Mouse (Mus musculus): ENCODE data around the gene Snapc4. TPM values are rescaled to one million over a fixed set of nuclear protein-coding genes. Genes with fewer than 3 reads are reported as not detected.

Snapc4 gene
- polyA plus RNA-seq, 1 experiment: 15.8 TPM

DNA sequence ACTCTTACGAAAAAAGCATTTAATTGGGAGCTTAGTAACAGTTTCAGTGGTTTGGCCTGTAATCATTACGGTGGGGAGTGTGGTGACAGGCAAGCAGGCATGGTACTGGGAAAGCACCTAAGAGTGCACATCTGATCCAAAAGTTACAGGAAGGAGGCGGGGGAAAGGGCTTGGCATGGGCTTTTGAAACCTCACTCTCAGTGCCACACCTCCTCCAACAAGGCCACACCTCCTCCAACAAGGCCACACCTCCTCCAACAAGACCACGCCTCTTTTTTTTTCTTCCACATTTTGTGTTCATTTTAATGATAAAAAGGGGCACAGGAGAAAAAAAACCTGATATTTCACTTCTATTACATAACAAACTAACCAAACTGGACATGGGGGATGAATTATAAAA lies 52.6 kb downstream of the Snapc4 start:
- no peak overlapping the region for H3K4me3 ChIP-seq (replicated peaks)
- H3K9me3 ChIP-seq: no peaks in the 10 kb centered on the region
- H3K27me3 ChIP-seq (replicated peaks): no peaks in the 10 kb centered on the region
- H3K36me3 ChIP-seq (replicated peaks; ENCODE audit: low read length): peaks cover 55% of the 10 kb centered on the region
- H3K4me1 ChIP-seq: peaks cover 90% of the 10 kb centered on the region
- no peak for TF ChIP-seq GATA1 (IDR thresholded peaks at IDR 0.05; ENCODE audit: borderline replicate concordance, low read length)
- no peak for TF ChIP-seq FLI1 (IDR thresholded peaks at IDR 0.05; ENCODE audit: low read length)

DNA sequence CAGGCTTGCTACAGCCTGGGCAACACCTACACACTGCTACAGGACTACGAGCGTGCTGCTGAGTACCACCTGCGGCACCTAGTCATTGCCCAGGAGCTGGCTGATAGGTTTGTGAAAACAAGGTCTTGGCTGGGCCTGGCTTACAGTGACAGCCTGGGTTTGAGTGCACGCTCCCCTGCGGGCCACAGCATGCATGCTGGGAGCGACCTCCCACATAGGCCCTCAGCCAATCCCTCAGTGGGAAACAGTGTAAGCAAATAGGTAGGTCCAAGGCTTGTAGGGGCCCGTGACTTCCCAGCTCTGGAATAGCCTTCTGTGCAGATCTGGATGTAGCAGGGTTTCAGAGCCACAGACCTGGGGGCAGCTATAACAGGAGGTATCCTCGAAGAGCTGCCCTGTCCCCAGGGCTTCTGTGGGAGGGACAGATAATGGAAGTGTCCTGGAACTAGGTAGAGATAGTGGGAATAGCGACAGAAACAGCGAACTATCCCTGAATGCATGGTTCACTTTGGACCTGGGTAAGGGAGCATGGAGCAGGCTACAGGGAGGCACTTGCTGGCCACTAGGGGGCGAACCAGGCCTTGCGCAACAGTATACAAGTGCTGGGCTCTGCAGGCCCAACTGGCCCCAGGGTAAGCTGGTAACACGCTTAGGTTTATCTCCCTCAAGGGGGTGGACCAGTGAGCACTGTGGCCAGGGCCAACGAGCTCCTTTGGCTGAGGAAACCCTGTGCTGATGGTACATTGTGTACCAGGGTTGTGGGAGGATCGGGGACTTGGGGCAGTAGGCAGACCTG lies 54.9 kb downstream of the Snapc4 start:
- peaks cover 57% of the 10 kb centered on the region for H3K36me3 ChIP-seq (replicated peaks; ENCODE audit: low read length)
- H3K4me3 ChIP-seq (replicated peaks): peak overlapping the region; percentile 71
- no peak for TF ChIP-seq FLI1 (IDR thresholded peaks at IDR 0.05; ENCODE audit: low read length)
- TF ChIP-seq GATA1 (IDR thresholded peaks at IDR 0.05; ENCODE audit: borderline replicate concordance, low read length): no peak
- peaks cover 90% of the 10 kb centered on the region for H3K4me1 ChIP-seq
- H3K27me3 ChIP-seq (replicated peaks): peaks cover 3% of the 10 kb centered on the region
- H3K9me3 ChIP-seq: no peaks in the 10 kb centered on the region

DNA sequence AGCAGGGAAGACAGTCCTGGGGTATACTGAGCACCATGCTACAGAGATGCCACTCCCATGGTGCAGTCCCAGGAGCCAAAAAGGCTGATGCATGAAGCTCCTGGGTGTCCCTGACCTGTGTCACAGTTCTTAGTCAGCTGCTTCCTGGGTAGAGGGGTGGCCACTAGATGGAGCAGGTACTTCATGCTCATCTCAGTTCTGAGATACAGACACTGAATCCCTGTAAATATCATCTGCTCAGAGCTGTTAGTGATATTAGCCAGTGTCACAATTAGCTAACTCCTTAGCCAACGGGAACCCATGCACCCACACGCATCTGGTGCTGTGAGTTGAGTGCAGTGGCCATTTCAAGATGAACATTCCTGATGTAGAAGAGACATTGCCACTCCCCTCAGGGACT lies 55.5 kb downstream of the Snapc4 start:
- Histone ChIP-seq H3K4me1 (peaks cover 90% of the 10 kb centered on the region), H3K4me3 (replicated peaks) (peak overlapping the region; percentile 6), H3K27me3 (replicated peaks) (peaks cover 7% of the 10 kb centered on the region), H3K9me3 (no peaks in the 10 kb centered on the region), H3K36me3 (replicated peaks; ENCODE audit: low read length) (peaks cover 53% of the 10 kb centered on the region)
- TF ChIP-seq GATA1 (IDR thresholded peaks at IDR 0.05; ENCODE audit: borderline replicate concordance, low read length): no peak
- TF ChIP-seq FLI1 (IDR thresholded peaks at IDR 0.05; ENCODE audit: low read length): no peak

DNA sequence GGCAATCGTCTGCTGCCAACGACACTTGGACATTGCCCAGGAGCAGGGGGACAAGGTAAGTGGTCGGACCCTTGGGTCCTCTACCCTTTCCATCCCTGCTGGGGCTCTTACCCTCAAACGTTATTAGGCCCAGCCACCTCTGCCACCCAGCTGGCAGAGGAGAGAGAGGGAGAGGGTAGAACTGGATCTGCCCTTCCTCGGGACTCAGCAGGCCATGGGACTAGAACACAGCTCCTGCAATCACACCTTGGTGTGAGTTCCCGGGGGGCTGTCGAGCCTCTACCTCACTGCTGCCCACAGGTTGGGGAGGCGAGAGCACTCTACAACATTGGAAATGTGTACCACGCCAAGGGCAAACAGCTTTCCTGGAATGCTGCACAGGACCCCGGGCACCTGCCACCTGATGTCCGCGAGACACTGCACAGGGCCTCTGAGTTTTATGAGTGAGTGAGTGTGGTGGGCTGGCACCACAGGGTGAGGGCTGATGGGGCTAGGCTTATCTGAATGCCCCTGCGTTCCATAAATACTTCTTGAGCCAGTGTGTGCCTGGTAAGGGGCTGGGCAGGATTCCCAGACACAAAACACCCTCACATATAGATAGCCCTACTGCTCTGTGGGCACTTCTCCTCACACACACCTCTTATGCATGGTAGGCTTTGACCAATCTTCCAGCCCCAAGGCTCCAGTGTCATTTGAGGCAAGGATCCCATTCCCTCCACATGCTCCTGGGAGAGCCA lies 56.7 kb downstream of the Snapc4 start:
- peaks cover 10% of the 10 kb centered on the region for H3K27me3 ChIP-seq (replicated peaks)

DNA sequence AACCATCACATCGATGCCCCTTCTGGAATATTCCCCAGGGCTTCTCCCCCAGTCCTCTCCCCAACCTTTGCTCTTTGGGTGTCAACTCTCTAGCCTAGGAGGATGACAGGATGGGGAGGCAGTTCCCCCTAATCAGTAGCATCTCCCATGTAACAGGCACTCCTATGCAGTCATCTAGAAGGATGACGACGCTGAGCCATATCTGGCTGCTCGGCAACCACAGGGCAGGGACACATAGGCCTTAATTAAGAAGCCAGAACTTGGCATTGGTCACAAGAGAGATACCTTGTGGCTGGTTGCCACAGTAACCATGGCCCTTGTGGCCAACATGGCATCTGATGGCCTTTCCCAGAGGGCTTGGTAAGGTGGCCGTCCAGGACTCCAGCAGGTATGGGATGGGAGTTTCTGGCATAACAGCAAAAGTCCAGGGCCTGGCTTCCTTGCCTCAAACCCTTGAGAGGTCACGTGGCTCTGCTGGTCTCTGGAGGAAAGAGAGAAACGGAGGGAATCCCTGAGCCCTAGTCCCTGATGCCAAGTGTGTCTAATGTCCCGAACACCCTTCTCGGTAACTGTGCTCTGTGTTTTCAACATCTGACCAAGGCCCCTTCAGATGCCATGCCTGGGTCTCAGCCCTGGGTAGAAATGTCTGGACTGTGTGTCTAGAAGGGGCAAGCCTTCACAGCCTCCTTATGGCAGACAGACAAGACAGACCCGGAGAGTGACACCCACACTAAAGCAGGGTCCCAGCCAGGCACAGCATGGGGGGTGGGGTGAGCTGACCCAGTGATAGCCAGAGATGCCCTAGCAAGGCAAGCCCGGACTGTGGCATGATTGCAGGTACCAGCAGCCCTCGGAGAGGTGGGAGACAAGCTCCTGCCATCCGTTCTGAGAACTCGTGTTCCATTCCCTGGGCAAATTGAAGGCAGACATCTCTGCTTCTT lies 59.9 kb downstream of the Snapc4 start:
- H3K4me3 ChIP-seq (replicated peaks): no peak overlapping the region
- H3K36me3 ChIP-seq (replicated peaks; ENCODE audit: low read length): peaks cover 36% of the 10 kb centered on the region
- TF ChIP-seq FLI1 (IDR thresholded peaks at IDR 0.05; ENCODE audit: low read length) (no peak), GATA1 (IDR thresholded peaks at IDR 0.05; ENCODE audit: borderline replicate concordance, low read length) (no peak)
- H3K4me1 ChIP-seq: peaks cover 90% of the 10 kb centered on the region
- H3K9me3 ChIP-seq: no peaks in the 10 kb centered on the region
- peaks cover 29% of the 10 kb centered on the region for H3K27me3 ChIP-seq (replicated peaks)

More for the DNA sequence above, 56.7 kb downstream of the Snapc4 start:
- peaks cover 86% of the 10 kb centered on the region for H3K4me1 ChIP-seq
- no peak overlapping the region for H3K4me3 ChIP-seq (replicated peaks)
- TF ChIP-seq FLI1 (IDR thresholded peaks at IDR 0.05; ENCODE audit: low read length) (no peak), GATA1 (IDR thresholded peaks at IDR 0.05; ENCODE audit: borderline replicate concordance, low read length) (no peak)
- no peaks in the 10 kb centered on the region for H3K9me3 ChIP-seq
- peaks cover 53% of the 10 kb centered on the region for H3K36me3 ChIP-seq (replicated peaks; ENCODE audit: low read length)

DNA sequence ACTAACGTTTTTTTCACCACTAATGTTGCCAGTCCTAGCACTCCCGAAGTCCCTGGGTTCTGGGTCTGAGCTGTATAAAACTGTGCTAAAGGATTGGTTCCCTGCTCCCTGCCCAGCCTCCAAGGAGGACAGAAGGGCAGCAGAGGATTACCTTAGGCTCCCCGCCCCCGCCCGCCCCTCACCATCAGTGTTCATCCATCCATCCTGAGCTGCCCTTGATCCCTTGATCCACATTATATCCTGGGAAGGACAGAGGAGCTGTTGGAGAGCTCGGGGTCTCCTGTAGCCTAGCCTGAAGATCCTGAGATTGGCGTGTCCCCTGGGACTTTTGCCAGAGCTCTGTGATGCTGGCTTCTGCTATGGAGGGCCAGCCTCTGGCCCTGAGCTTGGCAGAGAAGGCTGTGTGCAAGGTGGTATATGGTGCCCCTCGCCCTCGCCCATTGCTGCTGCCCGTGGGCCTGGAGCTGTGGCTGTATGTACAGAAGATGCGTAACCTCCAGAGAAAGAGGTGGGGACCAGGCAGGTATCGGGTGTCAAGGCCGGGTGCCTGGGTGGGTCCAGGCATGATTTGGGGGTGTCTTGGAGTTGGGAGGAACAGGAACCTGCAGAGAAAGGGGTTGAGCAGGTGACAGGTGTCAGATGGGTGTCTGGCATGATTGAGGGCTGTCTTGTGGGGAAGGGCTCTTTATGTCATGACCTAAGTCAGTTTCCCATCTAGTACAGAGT lies 60.8 kb downstream of the Snapc4 start:
- peaks cover 28% of the 10 kb centered on the region for H3K36me3 ChIP-seq (replicated peaks; ENCODE audit: low read length)
- H3K4me1 ChIP-seq: peaks cover 88% of the 10 kb centered on the region
- peaks cover 29% of the 10 kb centered on the region for H3K27me3 ChIP-seq (replicated peaks)
- TF ChIP-seq GATA1 (IDR thresholded peaks at IDR 0.05; ENCODE audit: borderline replicate concordance, low read length) (no peak), FLI1 (IDR thresholded peaks at IDR 0.05; ENCODE audit: low read length) (no peak)
- no peak overlapping the region for H3K4me3 ChIP-seq (replicated peaks)
- no peaks in the 10 kb centered on the region for H3K9me3 ChIP-seq

DNA sequence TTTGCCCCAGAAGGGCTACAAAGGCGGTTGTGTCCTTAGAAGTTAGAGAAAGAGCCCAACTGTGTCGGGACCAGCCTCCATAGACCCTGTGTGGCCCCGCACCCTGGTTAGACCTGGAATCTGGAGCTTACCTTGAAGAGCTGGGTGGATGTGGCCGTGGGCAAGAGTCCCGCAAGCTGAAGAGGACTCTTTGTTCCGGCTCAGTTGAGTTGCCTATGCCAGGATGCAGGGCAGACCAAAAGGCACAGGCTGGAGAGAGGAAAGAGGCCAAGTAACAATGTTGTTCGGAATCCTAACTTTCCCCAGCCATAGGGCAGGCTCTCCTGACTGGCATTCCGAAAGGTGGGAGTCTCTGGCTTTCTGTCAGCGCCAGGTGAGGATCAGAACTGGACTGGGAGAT lies 61.3 kb downstream of the Snapc4 start:
- TF ChIP-seq FLI1 (IDR thresholded peaks at IDR 0.05; ENCODE audit: low read length): no peak
- TF ChIP-seq GATA1 (IDR thresholded peaks at IDR 0.05; ENCODE audit: borderline replicate concordance, low read length): no peak
- Histone ChIP-seq H3K4me3 (replicated peaks) (no peak overlapping the region), H3K4me1 (peaks cover 90% of the 10 kb centered on the region), H3K36me3 (replicated peaks; ENCODE audit: low read length) (peaks cover 22% of the 10 kb centered on the region), H3K27me3 (replicated peaks) (peaks cover 29% of the 10 kb centered on the region), H3K9me3 (no peaks in the 10 kb centered on the region)

DNA sequence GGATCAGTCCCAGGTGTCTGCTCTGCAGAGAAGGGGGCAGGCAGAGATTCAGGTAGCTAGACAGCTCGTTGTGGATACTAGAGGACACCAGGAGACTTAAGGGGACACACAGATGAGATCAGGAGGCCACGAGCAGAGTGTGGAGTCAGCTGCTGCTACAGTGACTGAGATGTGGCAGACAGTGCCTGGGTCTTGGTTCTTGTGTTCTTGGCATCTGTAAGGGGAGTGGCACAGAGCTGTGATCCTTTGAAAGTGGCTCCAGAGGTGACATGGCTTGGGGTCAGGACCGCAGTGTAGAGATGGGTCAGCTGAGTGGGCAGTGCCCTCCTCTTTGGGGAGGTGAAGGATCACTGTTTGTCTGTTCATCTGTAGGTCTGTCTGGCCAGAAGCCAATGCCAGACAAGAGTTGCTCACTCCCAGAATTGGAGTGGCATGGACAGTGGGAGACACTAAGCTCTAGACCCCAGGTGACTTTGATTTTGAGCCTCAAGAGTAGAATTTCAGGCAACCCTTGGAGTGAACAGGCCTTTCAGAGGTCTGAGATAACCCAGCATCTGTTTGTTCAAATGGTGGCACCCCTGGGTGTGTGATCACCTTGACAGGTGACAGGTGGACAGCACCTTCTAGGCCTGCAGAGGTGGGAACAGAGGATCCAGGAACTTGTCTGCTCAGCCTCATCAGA lies 62.3 kb downstream of the Snapc4 start:
- peaks cover 84% of the 10 kb centered on the region for H3K4me1 ChIP-seq
- no peaks in the 10 kb centered on the region for H3K9me3 ChIP-seq
- H3K27me3 ChIP-seq (replicated peaks): peaks cover 29% of the 10 kb centered on the region
- peaks cover 12% of the 10 kb centered on the region for H3K36me3 ChIP-seq (replicated peaks; ENCODE audit: low read length)
- TF ChIP-seq FLI1 (IDR thresholded peaks at IDR 0.05; ENCODE audit: low read length) (no peak), GATA1 (IDR thresholded peaks at IDR 0.05; ENCODE audit: borderline replicate concordance, low read length) (no peak)
- no peak overlapping the region for H3K4me3 ChIP-seq (replicated peaks)

Data from megakaryocyte, embryonic 14.5 days (primary cell).